Mouse (Mus musculus) fibroblast of lung, adult 2 months (primary cell): ENCODE results near the gene Ddi2.

Experiments used
- DNase-seq: peaks from one replicate; pipeline ENCODE4 v3.0.0-alpha.2; 2011; ENCODE audit warnings: low read depth

Gene Ddi2

DNA sequence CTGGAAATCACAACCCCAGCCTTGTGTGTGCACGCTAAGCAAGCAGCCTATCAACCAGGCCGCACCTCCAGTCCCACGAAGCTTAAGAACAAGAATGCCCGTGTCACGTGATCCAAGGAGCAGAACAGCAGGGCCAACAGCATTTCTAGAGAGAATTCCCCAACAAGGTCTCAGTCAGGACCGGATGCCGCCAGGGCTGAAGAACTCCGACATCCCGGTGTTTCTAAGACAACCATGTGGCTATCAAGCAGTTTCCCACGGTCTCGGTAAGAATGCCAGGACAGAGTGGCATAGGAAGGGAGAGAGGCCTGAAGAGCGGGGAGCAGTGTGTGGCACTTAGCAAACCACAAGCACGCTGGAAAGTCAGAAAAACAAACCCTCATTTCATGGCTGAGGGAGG, 69.4 kb downstream of the Ddi2 start:
- DNase-seq = no peak

DNA sequence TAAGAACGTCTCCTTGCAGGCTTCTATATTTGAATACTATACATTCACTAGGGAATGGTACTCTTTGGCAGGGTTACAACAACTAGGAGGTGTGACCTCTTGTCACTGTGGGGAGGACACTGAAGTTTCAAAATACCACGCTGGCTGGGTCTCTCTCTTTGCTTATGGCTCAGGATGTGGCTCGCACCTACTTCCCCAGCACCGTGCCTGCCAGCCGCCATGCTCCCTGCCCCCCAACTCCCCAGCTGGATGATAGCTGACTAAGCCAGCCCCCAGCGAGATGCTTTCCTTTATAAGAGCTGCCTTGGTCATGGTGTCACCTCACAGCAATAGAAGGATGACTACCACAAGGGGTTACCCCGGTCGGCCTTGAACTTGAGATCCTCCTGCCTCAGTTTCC, 70.2 kb downstream of the Ddi2 start:
- no peak for DNase-seq

DNA sequence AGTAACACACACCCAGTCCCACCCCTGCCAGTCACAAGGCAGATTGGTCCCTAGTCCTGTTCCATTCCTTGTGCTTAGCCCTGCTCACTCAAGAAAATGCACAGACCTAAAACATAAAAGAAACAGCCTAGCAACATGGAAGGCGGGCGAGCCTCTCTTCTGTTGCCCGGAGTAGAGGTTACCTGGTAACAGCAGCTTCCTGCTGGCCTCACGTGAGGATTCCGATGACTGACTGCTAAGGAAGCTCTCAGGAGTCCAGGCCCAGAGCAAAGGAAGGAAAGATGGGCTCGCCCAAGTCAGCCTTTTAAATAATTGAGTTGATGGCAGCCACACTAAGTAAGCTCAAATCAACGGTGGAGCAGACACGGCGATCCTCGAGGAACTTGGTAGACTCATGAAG, 71.3 kb downstream of the Ddi2 start:
- no peak for DNase-seq

DNA sequence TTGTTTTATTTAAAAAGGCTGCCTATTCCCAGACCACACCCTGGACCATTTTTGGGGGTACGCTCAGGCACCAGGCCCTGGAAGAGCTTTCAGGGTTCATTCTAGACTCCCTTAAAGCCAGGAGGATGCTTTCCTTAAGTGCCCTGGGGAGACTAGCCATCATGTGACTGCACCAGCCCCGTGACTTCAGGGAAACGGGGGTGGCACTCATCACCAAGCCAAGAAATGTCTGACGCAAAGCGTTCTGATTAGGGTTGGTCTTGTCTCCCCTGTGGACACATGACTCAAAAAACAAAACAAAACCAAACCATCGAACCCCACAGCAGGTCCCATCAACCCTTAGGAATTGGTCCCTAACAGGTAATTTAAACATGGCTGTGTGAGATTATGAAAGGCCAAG, 71.9 kb downstream of the Ddi2 start:
- no peak for DNase-seq

DNA sequence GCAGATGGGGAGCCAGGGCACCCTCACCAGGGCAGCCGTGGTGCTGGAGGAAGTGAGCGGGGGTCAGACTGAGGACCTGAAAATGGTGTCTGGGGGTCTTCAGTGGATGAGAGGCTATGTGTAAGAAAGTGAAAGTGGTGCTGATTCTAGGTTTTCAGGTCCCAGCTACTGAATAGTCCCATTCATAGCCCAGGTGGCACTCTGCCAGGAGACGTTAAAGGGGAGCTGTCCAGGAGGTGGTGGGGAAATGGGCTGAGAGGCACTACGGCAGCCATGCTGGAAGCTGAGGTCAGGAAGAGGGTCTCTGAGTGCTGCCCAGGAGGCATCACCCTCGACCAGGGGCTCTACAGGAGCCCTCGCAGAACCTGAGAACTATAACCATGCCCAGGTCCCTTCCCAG, 74.0 kb downstream of the Ddi2 start:
- no peak for DNase-seq

DNA sequence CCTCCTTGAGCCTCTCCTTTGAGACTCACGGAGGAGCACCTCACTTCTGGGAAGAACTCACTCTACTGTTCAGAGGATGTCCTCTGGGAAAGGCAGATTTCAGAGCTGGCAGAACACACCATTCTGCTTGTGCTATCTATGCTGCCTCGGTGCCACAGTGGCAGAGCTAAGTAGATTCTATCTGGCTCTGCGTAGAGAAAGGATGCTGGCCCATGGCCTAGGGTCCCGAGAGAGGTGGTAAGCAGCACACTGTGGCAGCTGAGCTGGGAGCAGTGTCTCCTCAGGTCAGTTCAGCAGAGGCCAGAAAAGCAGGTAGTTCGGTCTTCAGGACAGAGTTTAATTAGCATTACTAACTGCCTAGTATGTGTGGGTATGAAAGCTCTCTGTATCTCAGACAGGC, 75.0 kb downstream of the Ddi2 start:
- no peak for DNase-seq

DNA sequence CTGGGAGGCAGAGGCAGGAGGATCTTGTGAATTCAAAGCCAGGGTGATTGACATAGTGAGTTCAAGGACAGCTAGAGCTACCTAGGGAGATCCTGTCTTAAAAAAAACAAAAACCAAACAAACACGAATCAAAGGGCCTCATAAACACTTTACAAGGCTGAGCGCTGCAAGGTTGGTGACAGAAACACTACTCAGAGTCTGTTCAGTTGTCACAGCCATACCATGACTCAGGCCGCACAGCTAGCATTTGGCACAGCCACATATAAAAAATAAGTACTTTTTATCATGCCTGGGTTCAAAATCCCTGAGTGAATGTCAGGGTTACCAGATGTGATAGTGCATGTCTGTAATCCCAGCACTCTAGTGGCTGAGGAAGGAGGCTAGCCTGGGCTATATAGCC, 76.0 kb downstream of the Ddi2 start:
- no peak for DNase-seq

DNA sequence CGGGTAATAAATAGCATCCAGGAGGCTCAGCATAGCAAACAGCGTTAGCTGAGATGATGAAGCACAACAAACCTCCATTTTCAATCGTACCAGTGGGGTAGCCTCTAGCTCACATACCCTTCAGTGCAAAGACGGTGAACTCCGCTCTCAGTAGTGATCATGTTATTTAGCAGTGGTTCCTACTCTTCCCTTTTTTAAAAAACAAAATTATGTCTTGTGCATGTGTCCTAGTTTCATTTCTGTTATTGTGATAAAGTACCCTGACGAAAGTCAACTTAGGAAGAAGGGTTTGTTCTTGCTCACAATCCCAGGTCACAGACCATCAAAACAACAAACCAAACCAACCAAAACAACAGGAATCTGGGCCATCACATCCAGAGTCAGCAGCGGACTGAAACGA, 77.2 kb downstream of the Ddi2 start:
- DNase-seq = no peak

DNA sequence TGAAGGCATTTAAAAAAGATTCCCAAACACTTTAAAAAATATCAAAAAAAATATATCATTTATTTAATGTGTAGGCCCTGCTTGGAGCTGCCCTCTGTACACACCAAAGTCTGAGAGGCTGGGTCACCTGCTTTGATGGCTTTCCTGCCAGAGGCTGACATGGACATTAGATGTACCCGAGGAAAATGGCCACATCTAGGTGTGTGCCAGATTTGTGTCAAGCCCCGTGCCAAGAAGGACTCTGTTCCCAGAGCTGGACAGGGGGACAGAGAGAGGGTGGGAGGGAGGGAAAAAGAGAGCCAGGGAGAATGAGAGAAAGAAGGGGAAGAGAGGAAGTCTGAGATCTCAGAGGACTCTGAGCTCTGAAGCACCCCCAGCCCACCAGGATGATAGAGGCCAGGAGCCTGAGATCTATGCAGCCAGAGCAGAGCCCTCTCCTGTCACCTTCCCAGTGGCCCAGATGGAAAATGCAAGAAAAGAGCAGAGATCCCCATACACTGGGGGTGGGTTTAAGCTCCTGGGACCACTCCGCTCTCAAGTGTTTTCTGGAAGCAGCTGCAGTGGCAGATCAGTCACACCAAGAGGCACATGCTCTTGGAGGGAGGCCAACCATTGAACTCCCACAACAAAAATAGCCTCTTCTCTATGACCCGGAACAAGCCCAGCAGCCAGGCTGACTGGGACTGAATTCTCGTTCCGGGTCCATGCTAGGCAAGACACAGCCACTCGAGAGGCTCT, 79.9 kb downstream of the Ddi2 start:
- DNase-seq = no peak

DNA sequence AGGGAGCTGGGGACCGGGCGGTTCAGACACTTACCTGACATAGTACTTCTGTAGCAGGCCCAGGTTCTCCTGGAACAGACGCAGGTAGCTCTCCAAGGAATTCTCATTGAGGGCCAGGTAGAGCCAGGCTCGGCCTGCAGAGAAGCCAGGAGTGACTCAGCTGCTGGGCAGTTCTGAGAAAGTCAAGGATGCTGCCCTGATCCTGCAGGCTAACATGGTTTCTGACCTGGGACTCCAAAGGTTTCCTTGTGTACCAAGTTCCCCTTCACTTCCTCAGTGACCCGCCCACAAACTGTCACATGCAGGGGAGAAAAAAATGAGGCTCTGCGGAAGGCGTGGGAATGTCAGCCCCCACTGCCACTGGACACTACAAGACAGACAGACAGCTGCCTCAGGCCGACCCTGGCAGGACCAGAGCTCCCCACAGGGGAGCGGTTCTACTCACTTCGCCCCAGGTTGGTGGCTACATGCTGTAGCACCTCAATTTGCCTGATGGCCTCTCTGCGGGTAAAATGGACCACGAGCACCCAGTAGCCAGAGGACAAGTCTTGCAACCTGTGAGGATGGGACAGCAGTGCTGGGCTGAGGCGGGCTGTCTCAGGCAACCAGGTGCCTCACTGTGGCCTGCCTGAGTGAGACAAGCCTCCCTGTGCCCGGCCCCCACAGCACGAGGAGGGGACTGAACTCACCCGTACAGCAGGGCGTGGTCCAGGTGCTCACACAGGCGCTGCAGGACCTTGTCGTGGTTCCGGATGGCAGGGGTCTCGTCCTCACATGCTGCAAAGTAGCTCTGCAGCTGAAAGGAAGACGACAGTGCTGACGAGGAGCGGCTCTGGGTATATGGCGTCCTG, 81.0 kb downstream of the Ddi2 start:
- no peak for DNase-seq

DNA sequence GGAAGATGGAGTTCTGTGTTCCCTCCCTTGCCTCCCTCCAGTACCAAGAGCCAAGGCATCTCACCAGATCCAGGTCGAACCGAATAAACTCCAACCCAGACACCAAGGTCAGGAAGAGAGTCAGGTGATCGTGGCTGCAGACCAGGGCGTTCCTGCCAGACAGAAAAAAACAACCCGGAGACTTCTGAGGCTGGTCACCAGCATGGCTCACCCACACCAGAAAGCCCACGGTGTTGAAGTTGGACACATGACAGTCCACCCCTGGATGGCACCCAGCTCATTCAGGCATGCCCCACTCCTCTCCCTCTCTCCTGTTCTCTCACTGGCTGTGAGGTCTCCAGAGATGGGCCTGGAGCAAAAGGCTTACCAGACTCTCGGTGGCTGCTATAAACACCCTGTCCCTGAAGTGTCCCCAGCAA, 81.9 kb downstream of the Ddi2 start:
- peak; percentile 89 for DNase-seq

DNA sequence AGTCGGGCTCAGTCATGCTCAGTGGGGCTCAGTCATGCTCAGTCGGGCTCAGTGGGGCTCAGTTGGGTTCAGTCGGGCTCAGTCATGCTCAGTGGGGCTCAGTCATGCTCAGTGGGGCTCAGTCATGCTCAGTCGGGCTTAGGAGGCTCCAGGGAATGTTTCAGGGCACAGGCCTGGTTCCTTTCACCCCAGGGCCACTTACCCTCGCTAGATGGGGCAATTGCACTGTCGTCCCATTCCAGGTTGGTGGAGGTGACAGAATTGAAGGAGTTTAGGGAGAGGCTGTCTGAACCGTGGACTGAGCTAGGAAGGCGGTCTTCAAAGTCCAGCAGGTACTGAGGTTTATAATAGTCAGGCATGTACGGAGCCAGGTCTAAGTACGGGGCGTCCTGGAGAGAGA, 83.7 kb downstream of the Ddi2 start:
- no peak for DNase-seq

DNA sequence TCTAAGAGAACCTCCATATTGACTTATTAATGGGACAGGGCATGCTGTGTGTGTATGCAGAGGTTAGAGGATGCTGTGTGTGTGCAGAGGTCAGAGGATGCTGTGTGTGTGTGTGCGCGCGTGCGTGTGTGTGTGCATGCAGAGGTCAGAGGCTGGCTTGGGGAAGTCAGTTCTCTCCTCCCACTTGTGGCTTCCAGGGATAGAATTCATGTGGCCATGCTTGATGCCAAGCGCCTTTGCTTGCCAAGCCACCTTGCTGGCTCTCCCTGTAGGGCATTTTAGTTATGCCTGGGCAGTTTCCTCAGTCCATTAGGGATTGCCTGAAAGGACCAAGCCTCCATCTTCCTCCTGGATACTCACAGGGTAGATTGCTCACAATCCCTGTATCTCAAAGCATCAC, 86.5 kb downstream of the Ddi2 start:
- peak; percentile 60 for DNase-seq

DNA sequence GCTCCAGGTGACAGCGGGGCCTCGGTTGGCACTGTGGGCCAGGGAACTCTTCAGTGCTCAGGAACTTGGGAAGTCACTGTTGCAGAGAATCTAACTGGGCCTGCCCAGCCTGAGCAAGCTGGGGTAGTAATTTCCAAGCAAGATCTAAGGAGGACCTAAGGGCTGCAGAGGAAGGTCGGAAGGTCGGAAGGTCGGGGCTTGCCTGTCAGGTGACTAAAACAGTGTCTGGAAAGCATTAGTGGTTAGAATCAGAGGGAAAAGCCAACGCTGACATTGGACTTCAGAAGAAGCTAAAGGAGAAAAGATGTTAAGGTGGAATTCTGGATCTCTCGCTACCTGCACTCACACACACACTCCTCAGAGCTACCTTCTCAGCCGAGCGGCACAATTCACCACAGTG, 87.2 kb downstream of the Ddi2 start:
- DNase-seq = no peak

DNA sequence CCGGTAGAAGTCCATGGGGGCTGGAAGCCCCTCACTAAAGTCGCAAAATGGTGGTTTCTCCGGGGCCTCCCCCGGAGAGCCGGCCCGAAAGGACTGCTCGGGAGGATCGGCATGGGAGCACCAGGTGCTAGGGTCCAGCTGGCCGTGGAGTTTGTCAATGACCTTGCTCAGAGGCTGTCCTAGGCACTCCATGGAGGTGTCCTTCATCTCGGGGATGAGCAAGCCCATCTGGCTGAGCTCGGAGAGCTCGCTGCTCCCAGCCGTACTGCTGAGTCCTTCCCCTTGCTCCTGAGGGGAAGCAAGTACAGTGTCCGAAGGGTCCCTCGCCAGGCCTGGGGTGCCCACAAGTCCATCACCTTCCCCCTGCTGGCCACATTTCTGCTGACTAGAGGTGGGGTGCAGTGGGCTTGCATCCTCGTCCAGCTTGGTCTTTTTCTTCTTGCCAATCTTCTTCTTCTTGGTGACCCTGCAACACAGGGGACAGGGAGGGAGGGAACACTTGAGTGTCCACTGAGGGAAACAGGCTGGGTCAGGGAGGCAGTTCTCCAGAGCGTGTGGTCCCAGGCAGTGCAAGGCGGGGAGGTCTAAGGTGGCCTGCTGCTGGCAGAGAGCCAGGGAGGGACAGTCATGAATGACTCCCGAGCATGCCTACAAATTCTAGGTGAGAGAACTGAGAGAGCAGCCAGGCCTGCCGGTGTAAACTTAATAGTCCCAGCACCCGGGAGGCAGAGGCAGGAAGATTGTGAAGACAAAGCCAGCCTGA, 90.9 kb downstream of the Ddi2 start:
- DNase-seq = no peak

DNA sequence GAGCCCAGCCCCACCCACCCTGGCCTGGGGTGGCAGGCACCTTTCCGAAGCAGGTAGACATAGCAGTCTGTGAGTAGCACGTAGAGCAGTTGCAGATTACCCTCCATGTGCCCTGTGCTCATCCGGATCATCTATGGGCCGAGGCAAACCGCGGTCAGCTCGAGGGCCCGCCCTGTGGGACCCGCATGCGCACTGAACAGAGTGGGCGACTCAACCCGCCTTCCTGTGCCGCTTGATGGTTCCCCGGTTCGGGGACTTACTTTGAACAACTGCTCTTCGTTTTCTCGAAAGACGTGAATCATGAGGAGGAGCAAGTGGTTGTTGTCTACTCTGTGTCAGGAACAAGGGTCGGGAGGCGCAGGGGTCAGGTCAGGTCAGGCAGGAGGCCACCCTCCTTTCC, 92.0 kb downstream of the Ddi2 start:
- no peak for DNase-seq

DNA sequence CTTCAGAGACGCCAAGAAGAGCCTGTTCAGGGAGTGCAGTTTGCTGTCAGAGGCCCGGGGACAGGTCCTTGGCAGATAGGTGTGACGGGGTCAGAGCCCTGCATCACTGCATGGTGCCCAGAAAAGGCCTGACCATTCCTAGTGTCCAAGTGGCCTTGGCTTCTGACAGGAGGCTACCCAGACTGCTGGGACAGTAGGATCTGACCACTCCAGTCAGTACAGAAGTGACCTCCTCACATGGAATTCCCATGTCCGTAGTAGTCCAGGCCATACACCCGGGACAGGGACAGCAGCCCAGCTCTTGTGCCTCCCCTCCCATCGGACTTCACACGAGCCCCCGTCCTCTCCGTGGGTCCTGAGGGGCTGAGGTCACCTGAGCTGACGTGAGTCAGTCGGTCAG, 93.2 kb downstream of the Ddi2 start:
- no peak for DNase-seq

DNA sequence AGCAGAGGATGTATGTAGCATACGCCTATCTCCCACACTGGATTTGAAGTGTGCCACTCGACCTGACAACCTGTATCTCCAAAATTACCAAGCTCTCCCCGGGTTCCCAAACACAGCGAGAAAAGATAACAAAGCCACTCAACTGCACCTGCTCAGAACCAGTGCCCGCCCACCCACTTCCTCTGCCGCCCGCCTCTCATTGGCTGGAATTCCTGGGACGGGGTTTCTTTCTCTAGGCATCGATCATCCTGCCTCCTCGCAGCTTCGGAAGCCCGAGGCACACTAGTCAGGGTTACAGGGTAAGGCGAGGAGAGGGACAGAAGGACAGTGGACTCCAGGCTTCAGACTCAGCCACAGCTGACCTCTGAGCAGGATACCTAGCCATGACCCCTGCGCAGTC, 94.6 kb downstream of the Ddi2 start:
- no peak for DNase-seq
